Mouse (Mus musculus) hindbrain, embryonic 14.5 days (tissue): ENCODE measurements at regions not wholly inside any gene's neighbourhood (a gene's known extent, or its start where the extent isn't known, plus 50 kb on each side); places are given as distances from the start of the nearest gene placed in this dataset.

Experiments used
- ATAC-seq: fragments of 200-750 bp; cut with Nextera tagmentation; 2 replicates; pipeline ENCODE4 v1.8.0; 2017; ENCODE audit warnings: moderate number of reproducible peaks, mild to moderate bottlenecking, moderate TSS enrichment, moderate library complexity; ENCODE audit not compliant: low FRiP score
- DNase-seq: peaks from one replicate; pipeline ENCODE4 v3.0.0-alpha.2; 2015; ENCODE audit warnings: low spot score
- H3K27ac ChIP-seq: fragments of 300-500 bp; sonication (generic); 2 replicates; pipeline ENCODE4 v1.5.1; 2014; ENCODE audit warnings: mild to moderate bottlenecking, moderate library complexity
- H3K27me3 ChIP-seq: fragments of 300-500 bp; sonication (generic); 2 replicates; pipeline ENCODE4 v1.6.1; 2014; ENCODE audit warnings: mild to moderate bottlenecking, low read length, mixed read lengths; ENCODE audit not compliant: control insufficient read depth, insufficient read depth
- H3K36me3 ChIP-seq: fragments of 300-500 bp; sonication (generic); replicated peaks from 2 replicates; pipeline ENCODE4 v1.6.1; 2014; ENCODE audit not compliant: control insufficient read depth, insufficient read depth
- H3K4me1 ChIP-seq: fragments of 300-500 bp; sonication (generic); replicated peaks from 2 replicates; pipeline ENCODE4 v1.6.1; 2014; ENCODE audit warnings: antibody characterized with exemption, low read length, mixed read lengths; ENCODE audit not compliant: control insufficient read depth, insufficient read depth
- H3K4me2 ChIP-seq: fragments of 300-500 bp; sonication (generic); replicated peaks from 2 replicates; pipeline ENCODE4 v1.6.1; 2014; ENCODE audit warnings: mild to moderate bottlenecking, moderate library complexity
- H3K4me3 ChIP-seq: fragments of 300-500 bp; sonication (generic); replicated peaks from 2 replicates; pipeline ENCODE4 v1.5.1; 2014; ENCODE audit warnings: mild to moderate bottlenecking, low read length
- H3K9ac ChIP-seq: fragments of 300-500 bp; sonication (generic); 2 replicates; pipeline ENCODE4 v1.6.1; 2014
- H3K9me3 ChIP-seq: fragments of 300-500 bp; sonication (generic); 2 replicates; pipeline ENCODE4 v1.6.1; 2016; ENCODE audit warnings: low read length; ENCODE audit not compliant: control insufficient read depth
- WGBS: fragments of 180-500 bp; shearing (Covaris S2); extraction: QIAGEN DNeasy Blood & Tissue Kit; methylation state at CpG from one replicate; pipeline ENCODE4 v1.1.7; 2014; 5-methylcytosine and 5-hydroxymethylcytosine counted together

DNA sequence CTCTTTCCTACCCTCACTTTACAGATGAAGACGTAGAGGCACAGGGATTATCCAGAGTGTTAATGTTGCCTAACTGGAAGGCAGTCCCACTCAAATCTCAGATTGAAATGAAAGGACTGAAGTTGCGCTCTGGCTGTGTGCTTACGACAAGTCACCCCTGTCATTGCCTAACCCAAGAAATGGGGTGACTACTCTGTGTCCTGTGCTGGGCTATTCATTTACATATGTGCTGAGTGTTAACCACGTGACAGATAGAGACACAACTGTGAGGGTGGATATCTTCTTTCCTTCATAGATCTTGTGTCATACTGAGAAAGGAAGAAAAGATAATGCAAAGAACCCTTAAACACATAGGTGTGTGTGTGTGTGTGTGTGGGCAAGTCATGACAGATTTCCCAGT is 120.7 kb upstream of the Zc3h12c start:
- no peaks in the 10 kb centered on the region for H3K27me3 ChIP-seq
- no peak for ATAC-seq
- H3K9ac ChIP-seq, result no peak overlapping the region
- no peaks in the 10 kb centered on the region for H3K36me3 ChIP-seq
- DNase-seq, result no peak
- no peak overlapping the region for H3K27ac ChIP-seq
- H3K4me3 ChIP-seq, result no peak overlapping the region
- 84% methylated on average over 4 of the region's 4 CpGs for WGBS
- H3K4me2 ChIP-seq, result no peak overlapping the region
- peaks cover 2% of the 10 kb centered on the region; the same call in 1 of the 2 replicates for H3K4me1 ChIP-seq
- no peaks in the 10 kb centered on the region for H3K9me3 ChIP-seq

DNA sequence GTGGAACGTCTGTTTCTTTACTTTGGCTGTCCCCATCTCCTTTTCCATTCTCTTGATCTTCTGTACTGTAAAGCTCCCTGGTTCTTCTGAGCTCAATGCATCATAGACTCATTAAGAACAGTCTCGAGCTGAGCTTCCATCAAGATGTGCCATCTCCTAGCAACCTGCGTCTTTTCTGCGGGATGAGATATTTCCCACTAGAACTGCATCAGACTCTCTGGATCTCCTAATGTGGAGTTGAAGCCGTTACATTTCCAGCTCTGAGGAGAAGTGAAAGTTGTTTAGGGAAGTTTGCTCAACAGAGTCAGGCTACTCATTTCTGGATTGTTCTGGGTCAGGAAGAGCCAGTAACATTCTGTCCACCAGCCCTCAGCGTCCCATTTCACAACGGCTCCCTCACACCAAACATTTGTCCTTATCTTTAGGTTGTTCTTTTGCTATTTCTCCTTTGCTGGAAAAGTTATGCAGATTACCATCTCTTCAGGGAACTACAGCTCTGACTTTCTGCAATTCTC is 119.4 kb upstream of the Zc3h12c start:
- Histone ChIP-seq H3K4me3 (no peak overlapping the region), H3K9ac (no peak overlapping the region), H3K27me3 (no peaks in the 10 kb centered on the region), H3K9me3 (no peaks in the 10 kb centered on the region), H3K4me1 (peaks cover 2% of the 10 kb centered on the region; the same call in 1 of the 2 replicates), H3K4me2 (no peak overlapping the region), H3K36me3 (no peaks in the 10 kb centered on the region), H3K27ac (no peak overlapping the region)
- DNase-seq, result no peak
- no peak for ATAC-seq
- WGBS, result 73% methylated on average over 7 of the region's 7 CpGs

DNA sequence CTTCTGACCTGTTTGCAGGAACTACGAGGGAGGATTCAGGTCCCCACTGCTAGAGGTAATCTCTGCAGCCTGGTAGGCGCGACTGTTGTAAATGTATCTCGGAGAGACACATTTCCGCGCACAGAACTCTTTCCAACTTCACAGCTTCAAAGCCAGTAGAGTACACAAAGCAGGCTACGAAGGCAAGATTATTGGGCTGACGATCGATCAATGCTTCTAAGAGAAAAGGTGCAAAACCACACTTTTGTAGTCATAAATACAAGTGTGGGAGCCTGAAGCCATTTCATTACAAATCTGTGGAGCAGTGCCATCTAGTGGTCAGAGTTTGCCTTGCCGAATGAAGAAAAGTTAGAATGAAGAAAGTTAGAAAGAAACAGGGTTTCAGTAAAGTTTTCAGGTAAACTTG is 118.9 kb upstream of the Zc3h12c start:
- Histone ChIP-seq H3K4me2 (peak overlapping the region; percentile 50), H3K36me3 (no peaks in the 10 kb centered on the region), H3K4me3 (peak overlapping the region; percentile 11; the same call in 1 of the 2 replicates), H3K9ac (peak overlapping the region; percentile 45), H3K4me1 (peaks cover 2% of the 10 kb centered on the region; the same call in 1 of the 2 replicates), H3K9me3 (no peaks in the 10 kb centered on the region), H3K27me3 (no peaks in the 10 kb centered on the region), H3K27ac (no peak overlapping the region)
- DNase-seq, result peak; percentile 92
- ATAC-seq, result no peak
- 9% methylated on average over 10 of the region's 10 CpGs for WGBS

DNA sequence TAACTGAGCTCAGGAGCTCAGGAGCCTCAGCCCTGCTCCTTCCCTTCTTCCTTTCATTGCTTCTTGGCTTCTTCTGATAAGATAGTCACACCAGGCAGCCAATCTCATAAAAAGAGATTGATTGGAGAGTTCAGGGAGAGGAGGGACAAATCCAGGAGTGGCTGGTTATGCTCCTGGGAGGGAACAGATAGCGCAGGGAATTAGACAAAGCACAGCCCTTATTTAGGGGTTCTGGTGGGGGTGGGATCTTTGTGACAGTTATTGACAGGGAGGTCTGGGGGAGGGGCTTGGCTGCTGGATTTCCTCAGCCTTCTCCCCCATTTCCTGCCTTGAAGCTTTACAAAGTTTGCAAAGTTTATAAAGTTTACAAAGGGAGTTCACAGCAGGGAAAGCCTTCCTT is 117.7 kb upstream of the Zc3h12c start:
- Histone ChIP-seq H3K4me1 (peaks cover 2% of the 10 kb centered on the region; the same call in 1 of the 2 replicates), H3K4me3 (no peak overlapping the region), H3K4me2 (no peak overlapping the region), H3K36me3 (no peaks in the 10 kb centered on the region), H3K9ac (no peak overlapping the region), H3K9me3 (no peaks in the 10 kb centered on the region), H3K27ac (no peak overlapping the region), H3K27me3 (no peaks in the 10 kb centered on the region)
- no peak for DNase-seq
- ATAC-seq, result no peak
- WGBS, result 27% methylated on average over 1 of the region's 1 CpGs

DNA sequence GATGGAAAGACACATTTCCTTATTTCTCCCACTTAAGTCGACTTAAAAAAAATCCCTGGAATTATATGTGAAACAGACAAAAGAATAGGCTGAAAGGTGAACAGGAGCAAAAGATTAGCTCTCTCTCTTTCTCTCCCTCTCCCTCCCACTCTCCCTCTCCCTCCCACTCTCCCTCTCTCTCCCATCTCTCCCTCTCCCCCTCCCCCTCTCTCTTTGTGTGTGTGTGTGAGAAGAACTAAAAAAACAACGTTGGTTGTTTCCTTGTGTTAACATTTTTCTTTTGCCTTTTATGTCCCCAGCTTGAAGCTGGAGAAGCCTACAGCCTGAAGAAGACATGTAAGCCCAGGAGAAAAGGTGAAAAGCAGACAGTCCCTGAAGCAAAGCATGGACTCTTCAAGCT is 115.2 kb upstream of the Zc3h12c start:
- no peak for DNase-seq

DNA sequence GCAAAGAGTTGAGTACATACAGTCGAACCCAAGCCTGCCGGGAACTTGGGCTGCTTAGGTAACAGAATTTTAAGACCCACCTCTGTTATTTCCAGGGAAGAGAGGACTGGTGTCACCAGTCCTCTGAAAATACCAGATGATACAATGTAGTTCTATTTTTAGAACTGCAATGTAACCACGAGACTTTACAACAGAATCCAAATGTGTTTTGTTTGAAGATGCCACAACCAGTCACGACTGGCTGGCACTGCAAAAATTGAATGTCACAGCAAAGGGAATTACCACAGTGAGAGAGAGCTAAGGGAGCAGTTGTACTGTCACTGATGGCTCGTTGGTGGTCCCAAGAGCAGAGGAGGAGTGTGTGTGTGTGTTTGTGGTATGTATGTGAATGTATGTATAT is 112.6 kb upstream of the Zc3h12c start:
- no peak overlapping the region for H3K9ac ChIP-seq
- H3K4me3 ChIP-seq, result no peak overlapping the region
- no peaks in the 10 kb centered on the region for H3K9me3 ChIP-seq
- H3K4me1 ChIP-seq, result peaks cover 17% of the 10 kb centered on the region
- 70% methylated on average over 5 of the region's 5 CpGs for WGBS
- DNase-seq (no peak), ATAC-seq (no peak)
- no peaks in the 10 kb centered on the region for H3K27me3 ChIP-seq
- no peak overlapping the region for H3K4me2 ChIP-seq
- H3K27ac ChIP-seq, result no peak overlapping the region
- H3K36me3 ChIP-seq, result no peaks in the 10 kb centered on the region

More for the DNA sequence above, 115.2 kb upstream of the Zc3h12c start:
- no peak for ATAC-seq
- Histone ChIP-seq H3K4me1 (peaks cover 4% of the 10 kb centered on the region), H3K9ac (no peak overlapping the region), H3K4me3 (no peak overlapping the region), H3K27me3 (no peaks in the 10 kb centered on the region), H3K9me3 (no peaks in the 10 kb centered on the region), H3K4me2 (no peak overlapping the region), H3K27ac (no peak overlapping the region), H3K36me3 (no peaks in the 10 kb centered on the region)
- 31% methylated on average over 2 of the region's 2 CpGs for WGBS

DNA sequence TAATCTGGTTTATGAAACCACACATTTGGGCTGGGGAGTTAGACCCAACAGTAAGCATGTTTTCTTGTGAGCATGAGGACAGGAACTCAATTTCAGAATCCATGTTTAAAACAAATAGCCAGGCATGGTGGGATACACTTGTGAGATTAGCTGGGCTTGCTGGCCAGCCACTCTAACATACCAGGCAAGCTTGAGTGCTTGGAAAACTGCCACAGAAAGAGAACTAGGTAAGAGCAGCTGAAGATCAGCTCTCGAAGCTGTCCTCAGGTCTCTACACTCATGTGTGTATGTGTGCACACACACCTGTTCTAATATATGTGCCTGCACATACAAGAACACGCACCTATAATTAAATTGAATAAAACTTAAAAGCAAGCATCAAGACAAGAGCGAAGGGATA is 112.2 kb upstream of the Zc3h12c start:
- DNase-seq (no peak), ATAC-seq (no peak)
- Histone ChIP-seq H3K36me3 (no peaks in the 10 kb centered on the region), H3K9me3 (no peaks in the 10 kb centered on the region), H3K4me1 (peaks cover 15% of the 10 kb centered on the region), H3K27me3 (no peaks in the 10 kb centered on the region), H3K9ac (no peak overlapping the region), H3K27ac (no peak overlapping the region), H3K4me2 (no peak overlapping the region), H3K4me3 (no peak overlapping the region)
- WGBS, result 93% methylated on average over 3 of the region's 3 CpGs

DNA sequence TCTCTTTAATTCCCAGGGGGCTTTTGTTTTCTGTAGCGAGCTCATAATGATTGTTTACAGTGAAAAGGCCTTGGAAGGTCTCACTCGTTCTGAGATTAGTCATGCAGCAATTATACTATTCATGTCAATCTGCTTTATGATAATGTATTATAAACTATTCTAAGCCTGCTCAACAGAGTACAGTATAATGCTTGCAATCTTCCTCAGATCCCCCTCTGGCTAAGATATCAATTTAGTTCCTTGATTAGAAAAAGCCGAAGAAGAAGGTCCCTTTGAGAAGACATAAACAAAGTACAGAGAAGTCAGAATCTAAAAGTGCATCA is 110.3 kb upstream of the Zc3h12c start:
- 17% methylated on average over 3 of the region's 3 CpGs for WGBS
- ATAC-seq, result no peak
- peak overlapping the region; percentile 79 for H3K27ac ChIP-seq
- no peaks in the 10 kb centered on the region for H3K9me3 ChIP-seq
- H3K36me3 ChIP-seq, result no peaks in the 10 kb centered on the region
- H3K4me1 ChIP-seq, result peaks cover 15% of the 10 kb centered on the region
- no peaks in the 10 kb centered on the region for H3K27me3 ChIP-seq
- no peak overlapping the region for H3K4me3 ChIP-seq
- H3K9ac ChIP-seq, result 0 out of 2 replicates have a peak overlapping the region, but pooled peaks have one; percentile 20
- no peak for DNase-seq
- H3K4me2 ChIP-seq, result no peak overlapping the region

DNA sequence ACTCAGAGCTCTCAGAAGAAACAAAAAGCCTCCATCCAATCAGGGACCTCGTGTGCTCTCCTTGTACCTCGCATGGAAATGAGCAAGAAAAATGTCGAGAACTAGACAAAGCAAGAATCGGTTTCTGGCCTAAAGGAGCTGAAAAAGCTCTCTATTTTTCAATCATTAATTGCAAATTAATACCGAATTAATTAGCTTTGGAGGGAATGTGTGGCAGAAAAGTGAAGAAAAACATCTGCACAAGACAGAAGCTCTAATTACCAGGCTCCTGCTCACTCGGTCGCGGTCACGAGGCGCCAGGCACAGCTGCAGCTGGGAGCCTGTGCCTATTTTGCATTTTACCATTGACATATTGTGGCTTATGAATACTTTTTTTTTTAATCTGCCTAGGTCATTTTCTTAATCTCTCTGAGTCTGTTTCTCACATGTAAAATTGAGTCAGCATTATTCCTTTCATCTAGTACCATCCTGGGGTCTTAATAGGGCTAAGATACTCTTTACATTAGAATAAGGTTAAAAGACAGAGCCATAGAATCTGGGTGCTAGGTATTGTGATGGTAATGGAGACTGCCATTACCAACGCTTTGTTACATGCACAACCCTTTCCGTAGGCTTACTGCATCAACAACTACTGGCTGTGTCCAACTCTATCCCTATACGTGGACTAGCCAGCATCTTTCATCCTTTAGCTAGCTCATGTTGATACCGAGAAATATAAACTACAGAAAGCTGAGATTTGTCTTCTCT is 109.8 kb upstream of the Zc3h12c start:
- H3K27ac ChIP-seq, result peak overlapping the region; percentile 79

More for the DNA sequence above, 109.8 kb upstream of the Zc3h12c start:
- Histone ChIP-seq H3K27me3 (no peaks in the 10 kb centered on the region), H3K9me3 (no peaks in the 10 kb centered on the region), H3K4me2 (peak overlapping the region; percentile 39), H3K36me3 (no peaks in the 10 kb centered on the region), H3K4me1 (peaks cover 15% of the 10 kb centered on the region), H3K9ac (0 out of 2 replicates have a peak overlapping the region, but pooled peaks have one; percentile 20), H3K4me3 (no peak overlapping the region; the same call in 1 of the 2 replicates)
- ATAC-seq (peak; percentile 59; the same call in 1 of the 2 replicates), DNase-seq (peak; percentile 62)
- 15% methylated on average over 14 of the region's 14 CpGs for WGBS
